10 mouse cellular contexts compared by ENCODE assay signal in the genomic region with DNA sequence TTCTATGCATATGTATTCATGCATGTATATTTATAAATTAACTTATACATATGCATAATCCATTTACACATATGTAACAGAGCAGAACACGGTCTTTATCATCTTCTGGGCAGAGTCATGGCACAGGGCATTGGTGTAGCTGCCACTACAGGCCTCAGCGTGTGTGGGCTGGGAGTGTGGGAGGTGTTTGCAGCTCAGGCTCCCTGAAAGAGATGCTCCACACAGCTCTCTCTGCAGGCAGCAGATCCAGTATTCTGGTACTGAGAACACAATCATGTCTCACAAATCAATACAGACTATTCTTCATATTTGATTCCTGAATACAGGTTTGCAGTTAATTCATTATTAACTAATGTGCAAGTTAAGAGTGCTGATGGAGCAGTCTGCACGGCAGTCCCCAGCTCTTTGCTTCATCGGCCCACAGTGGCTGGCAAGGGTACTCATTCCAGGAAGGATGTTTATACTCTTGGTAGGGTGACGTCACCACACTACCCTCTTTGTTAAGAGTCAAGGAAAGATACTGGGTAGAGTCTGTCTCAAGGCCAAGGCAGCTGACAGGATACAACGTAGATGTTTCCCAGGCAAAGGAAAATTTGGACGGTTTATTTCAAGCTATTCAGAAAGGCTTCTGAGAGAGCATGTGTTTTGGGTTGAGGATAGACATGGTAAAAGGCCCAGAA.
DNase-seq lines count a peak whose midpoint lies in the region; ATAC-seq lines count a peak whose summit lies in the region.
"Had no signal": no experiment of that assay in that cellular context is flagged by ENCODE, and none has a peak within 500 bp of the region (broad histone marks: within the 10 kb centered on the region; RNA-seq: fewer than 3 reads in every experiment).

No protein-coding gene starts in this region.

- 57% methylated on average over 7 of the region's 7 CpGs for WGBS in liver, embryonic 16.5 days (ENCODE audit: insufficient replicate concordance)
- 41% methylated on average over 7 of the region's 7 CpGs for WGBS in stomach, embryonic 14.5 days

- H3K36me3 ChIP-seq in liver, embryonic 16.5 days (ENCODE audit: control insufficient read depth, insufficient read depth), result no peaks in the 10 kb centered on the region
- no peaks in the 10 kb centered on the region for H3K36me3 ChIP-seq in stomach, embryonic 14.5 days (ENCODE audit: control insufficient read depth, insufficient read depth, low read length)

- H3K27me3 ChIP-seq in liver, embryonic 16.5 days (ENCODE audit: control insufficient read depth, insufficient read depth, low read depth, low read length), result no peaks in the 10 kb centered on the region
- no peaks in the 10 kb centered on the region for H3K27me3 ChIP-seq in stomach, embryonic 14.5 days (ENCODE audit: control insufficient read depth, insufficient read depth, low read length)

- H3K4me2 ChIP-seq in liver, embryonic 16.5 days (ENCODE audit: low read depth, low read length), result no peak overlapping the region
- H3K4me2 ChIP-seq in stomach, embryonic 14.5 days (replicated peaks; ENCODE audit: low read depth, low read length), result no peak overlapping the region

- no peak overlapping the region for H3K4me3 ChIP-seq in liver, embryonic 16.5 days (ENCODE audit: low read depth, low read length)
- no peak overlapping the region for H3K4me3 ChIP-seq in stomach, embryonic 14.5 days (ENCODE audit: low read depth, low read length)
- H3K4me3 ChIP-seq: megakaryocyte, embryonic 14.5 days had no signal

- DNase-seq in adrenal gland, adult (ENCODE audit: inconsistent age in 2 of 2, low spot score in 1 of 2), result peak; percentile 54 to 76
- DNase-seq in adrenal gland, adult 18-20 months (ENCODE audit: low spot score in 2 of 2), result no peak
- no peak for DNase-seq in liver
- DNase-seq in layer of hippocampus, adult 9-11 months, result peak; percentile 75
- DNase-seq in B cell, adult 2 months, result no peak
- no peak for DNase-seq in embryo, embryonic 11 days
- DNase-seq: gastrocnemius, postnatal 10 days had no signal

- H3K9ac ChIP-seq in liver, embryonic 16.5 days (ENCODE audit: low read depth, low read length), result no peak overlapping the region
- H3K9ac ChIP-seq in stomach, embryonic 14.5 days (replicated peaks; ENCODE audit: low read depth, low read length), result no peak overlapping the region

- H3K4me1 ChIP-seq in liver, embryonic 16.5 days (ENCODE audit: control insufficient read depth, low read depth, low read length), result no peaks in the 10 kb centered on the region
- peaks cover 16% of the 10 kb centered on the region; the same call in 1 of the 2 replicates for H3K4me1 ChIP-seq in stomach, embryonic 14.5 days (ENCODE audit: control insufficient read depth, insufficient read depth, low read length)
- H3K4me1 ChIP-seq: megakaryocyte, embryonic 14.5 days had no signal

- no peak overlapping the region for H3K27ac ChIP-seq in liver, embryonic 16.5 days (ENCODE audit: low read length)
- H3K27ac ChIP-seq in stomach, embryonic 14.5 days (ENCODE audit: low read length), result peak overlapping the region; percentile 76

- H3K9me3 ChIP-seq in liver, embryonic 16.5 days (replicated peaks; ENCODE audit: control insufficient read depth, low read length), result no peaks in the 10 kb centered on the region
- H3K9me3 ChIP-seq in stomach, embryonic 14.5 days (ENCODE audit: control insufficient read depth, low read depth, low read length), result no peaks in the 10 kb centered on the region

- ATAC-seq in liver, embryonic 16.5 days (ENCODE audit: low read depth), result peak; percentile 11; the same call in 1 of the 2 replicates
- ATAC-seq in stomach, embryonic 14.5 days (ENCODE audit: insufficient number of reproducible peaks, insufficient read depth, low FRiP score, low read depth), result 0 out of 2 replicates have a peak, but pooled peaks have one; percentile 62

Comparison
In these comparisons a context has a peak if more than half of its experiments do, and no peak if none do; other contexts are left out.
1. DNase-seq: peak in adrenal gland, adult (2 of 2) and layer of hippocampus, adult 9-11 months (single experiment); none in adrenal gland, adult 18-20 months (0 of 2), liver (single experiment), B cell, adult 2 months (0 of 2) and embryo, embryonic 11 days (single experiment).